Mouse (Mus musculus) lung, embryonic 16.5 days (tissue): ENCODE data around the gene Musk. TPM values are rescaled to one million over a fixed set of nuclear protein-coding genes. Genes with fewer than 3 reads are reported as not detected.

Experiments used
- ATAC-seq: fragments of 200-750 bp; cut with Nextera tagmentation; 2 replicates; pipeline ENCODE4 v1.8.0; 2017; ENCODE audit warnings: low read depth, mild to moderate bottlenecking, moderate library complexity
- H3K27ac ChIP-seq: fragments of 300-500 bp; sonication (generic); 2 replicates; pipeline ENCODE4 v1.5.1; 2014; ENCODE audit warnings: mild to moderate bottlenecking, control low read depth, low read length
- H3K27me3 ChIP-seq: fragments of 300-500 bp; sonication (generic); 2 replicates; pipeline ENCODE4 v1.6.1; 2014; ENCODE audit warnings: low read depth, low read length, mixed read lengths; ENCODE audit not compliant: control insufficient read depth, insufficient read depth
- H3K36me3 ChIP-seq: fragments of 300-500 bp; sonication (generic); 2 replicates; pipeline ENCODE4 v1.6.1; 2014; ENCODE audit warnings: low read length; ENCODE audit not compliant: control insufficient read depth, insufficient read depth
- H3K4me1 ChIP-seq: fragments of 300-500 bp; sonication (generic); replicated peaks from 2 replicates; pipeline ENCODE4 v1.6.1; 2014; ENCODE audit warnings: low read length, mixed read lengths; ENCODE audit not compliant: control insufficient read depth, insufficient read depth
- H3K4me2 ChIP-seq: fragments of 300-500 bp; sonication (generic); 2 replicates; pipeline ENCODE4 v1.6.1; 2014; ENCODE audit warnings: low read depth, low read length, control low read depth
- H3K4me3 ChIP-seq: fragments of 300-500 bp; sonication (generic); 2 replicates; pipeline ENCODE4 v1.5.1; 2014; ENCODE audit warnings: mild to moderate bottlenecking, low read length, control low read depth
- H3K9ac ChIP-seq: fragments of 300-500 bp; sonication (generic); 2 replicates; pipeline ENCODE4 v1.6.1; 2014; ENCODE audit warnings: low read length, control low read depth
- H3K9me3 ChIP-seq: fragments of 300-500 bp; sonication (generic); 2 replicates; pipeline ENCODE4 v1.6.1; 2016; ENCODE audit warnings: low read length; ENCODE audit not compliant: control insufficient read depth
- WGBS: fragments of 180-500 bp; shearing (Covaris S2); extraction: QIAGEN DNeasy Blood & Tissue Kit; methylation state at CpG from one replicate; pipeline ENCODE4 v1.1.7; 2014; 5-methylcytosine and 5-hydroxymethylcytosine counted together
- polyA plus RNA-seq: library from polyadenylated mRNA; unstranded; fragments of >200 nt; fragmentation: Nextera tagmentation; extraction: Ambion mirVana; gene quantifications from 2 replicates; pipeline ENCODE4 v1.2.1, GENCODE M21; 2015

The Musk gene
- polyA plus RNA-seq, 1 experiment from 2014 or later = 0.06 TPM

DNA sequence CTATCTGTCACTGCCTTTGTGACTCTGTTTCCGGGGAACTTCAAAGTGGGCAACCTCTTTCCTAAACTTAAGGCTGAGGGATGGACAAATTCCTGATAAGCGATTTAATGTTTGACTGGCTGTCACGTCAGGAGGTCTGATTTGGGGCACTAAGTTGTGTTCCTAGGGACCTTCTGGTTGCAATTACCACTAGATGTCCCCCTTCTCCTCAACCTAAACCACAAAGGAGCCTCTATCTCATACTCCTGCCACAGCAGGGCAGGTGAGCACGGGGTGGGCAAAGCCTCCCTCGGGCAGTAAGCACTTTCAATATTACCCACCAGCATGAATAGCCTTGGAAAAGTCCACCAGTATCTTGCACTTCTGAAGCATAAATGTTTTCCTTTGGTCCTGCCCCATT lies 133.5 kb downstream of the Musk start:
- ATAC-seq = 0 out of 2 replicates have a peak, but pooled peaks have one; percentile 43
- H3K4me2 ChIP-seq = no peak overlapping the region

DNA sequence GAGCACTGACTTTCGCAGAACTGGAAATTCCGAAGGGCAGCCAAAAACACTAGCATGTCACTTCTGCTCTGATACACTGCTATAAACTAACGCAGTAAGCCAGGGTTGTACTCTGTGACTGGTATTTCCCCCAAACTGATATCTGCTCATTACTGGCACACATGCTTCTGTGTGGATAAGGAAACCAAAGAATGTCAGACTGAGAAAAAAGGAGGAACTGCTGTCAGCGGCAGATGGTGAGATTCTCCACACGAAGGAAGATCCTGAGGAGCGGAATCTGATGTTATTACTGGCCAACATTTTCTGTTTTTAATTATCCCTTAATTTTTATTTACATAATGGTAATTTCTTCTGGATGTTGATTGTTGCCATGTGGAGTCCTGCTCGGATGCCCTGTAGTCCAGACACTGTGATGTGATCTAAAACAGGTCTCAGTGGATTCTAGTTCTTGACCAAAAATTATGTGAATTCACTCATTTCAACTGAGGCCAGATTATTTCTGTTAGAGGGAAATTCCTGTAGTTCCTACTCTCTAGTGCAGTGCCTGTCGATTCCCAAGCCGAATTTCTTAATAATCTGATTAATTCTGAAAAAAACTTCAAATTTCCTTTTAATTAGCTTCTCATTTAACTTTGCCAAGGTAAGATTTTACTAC lies 137.6 kb downstream of the Musk start:
- no peak; the same call in 1 of the 2 replicates for ATAC-seq
- Histone ChIP-seq H3K9me3 (no peaks in the 10 kb centered on the region), H3K27ac (no peak overlapping the region), H3K4me1 (no peaks in the 10 kb centered on the region), H3K36me3 (no peaks in the 10 kb centered on the region), H3K27me3 (no peaks in the 10 kb centered on the region), H3K4me3 (no peak overlapping the region), H3K9ac (no peak overlapping the region), H3K4me2 (no peak overlapping the region)
- 49% methylated on average over 9 of the region's 9 CpGs for WGBS

More for the DNA sequence above, 133.5 kb downstream of the Musk start:
- no peaks in the 10 kb centered on the region for H3K9me3 ChIP-seq
- H3K36me3 ChIP-seq = no peaks in the 10 kb centered on the region
- no peaks in the 10 kb centered on the region for H3K27me3 ChIP-seq
- no peak overlapping the region for H3K9ac ChIP-seq
- WGBS = 22% methylated on average over 5 of the region's 5 CpGs
- no peak overlapping the region for H3K4me3 ChIP-seq
- H3K27ac ChIP-seq = no peak overlapping the region
- H3K4me1 ChIP-seq = peaks cover 4% of the 10 kb centered on the region

Other genes with a start within 250 kb of the Musk start
- gene Svep1, start 79.1 kb upstream of the Musk start, polyA plus RNA-seq = 13.4 and 13.8 TPM in 2 replicates